Mouse (Mus musculus) MEL-GATA-1-ER (cell line): Measurements from ENCODE around the gene Olfr494.

Source experiments
- DNase-seq: peaks from one replicate; pipeline ENCODE4 v3.0.0-alpha.2; 2012; ENCODE audit warnings: low read depth; ENCODE audit errors: extremely low read depth

Gene Olfr494

DNA sequence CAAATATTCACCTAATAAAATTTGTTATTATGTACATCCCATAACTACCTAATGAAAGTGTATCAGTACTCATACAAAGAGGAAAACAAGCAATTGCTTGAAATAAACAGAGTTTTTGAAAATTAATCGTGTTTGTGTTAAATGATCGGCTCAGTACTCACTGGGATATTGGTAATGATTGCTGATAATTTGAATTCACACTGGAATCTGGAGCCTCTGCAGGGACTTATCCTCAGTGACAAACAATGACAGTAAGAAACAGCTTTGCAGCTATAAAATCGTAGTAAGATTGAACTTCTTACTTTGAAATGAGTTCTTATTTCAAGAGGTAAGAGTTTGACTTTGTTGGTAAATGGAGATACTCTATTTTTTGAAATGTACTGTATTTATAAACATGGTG, at the start of gene Olfr494:
Olfr494 (plus strand) TSS at position 301 of the 400 bp plus-strand sequence.
- DNase-seq: no peak

DNA sequence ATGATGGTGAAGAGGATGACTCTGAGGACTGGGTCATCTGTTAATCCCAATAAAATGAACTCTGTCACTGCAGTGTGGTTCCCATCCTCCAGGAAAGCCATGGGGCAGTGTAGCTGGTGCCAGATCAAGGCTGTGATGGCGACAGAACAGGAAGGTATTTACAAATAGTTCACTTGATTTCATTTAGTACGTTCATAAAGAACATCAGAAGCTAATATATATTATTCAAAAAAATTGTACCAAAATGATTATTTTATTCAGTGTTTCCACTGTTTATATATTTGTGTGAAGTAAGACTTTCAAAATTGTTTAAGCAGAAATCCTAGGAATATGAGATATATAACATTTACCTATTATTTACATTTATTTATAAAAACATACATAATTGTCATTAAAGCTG, 41.6 kb upstream of the Olfr494 start, which contains the start of gene Olfr492:
Olfr492 (minus strand) TSS at position 101 of the 400 bp plus-strand sequence.
- DNase-seq: no peak

DNA sequence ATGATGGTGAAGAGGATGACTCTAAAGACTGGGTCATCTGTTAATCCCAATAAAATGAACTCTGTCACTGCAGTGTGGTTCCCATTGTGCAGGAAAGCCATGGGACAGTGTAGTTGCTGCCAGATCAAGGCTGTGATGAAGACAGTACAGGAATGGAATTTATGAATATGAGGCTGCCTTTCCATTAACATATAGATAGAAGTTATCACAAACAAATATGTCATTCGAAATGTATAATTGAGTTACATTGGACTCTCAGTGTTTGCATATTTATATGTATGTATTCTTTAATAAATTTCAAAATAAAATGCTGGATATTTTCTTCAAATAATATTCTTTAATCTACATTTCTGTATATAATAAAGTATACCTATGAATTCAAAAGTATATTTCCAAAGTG, 18.3 kb upstream of the Olfr494 start, which contains the start of gene Olfr493:
Olfr493 (minus strand) TSS at position 101 of the 400 bp plus-strand sequence.
- no peak for DNase-seq

DNA sequence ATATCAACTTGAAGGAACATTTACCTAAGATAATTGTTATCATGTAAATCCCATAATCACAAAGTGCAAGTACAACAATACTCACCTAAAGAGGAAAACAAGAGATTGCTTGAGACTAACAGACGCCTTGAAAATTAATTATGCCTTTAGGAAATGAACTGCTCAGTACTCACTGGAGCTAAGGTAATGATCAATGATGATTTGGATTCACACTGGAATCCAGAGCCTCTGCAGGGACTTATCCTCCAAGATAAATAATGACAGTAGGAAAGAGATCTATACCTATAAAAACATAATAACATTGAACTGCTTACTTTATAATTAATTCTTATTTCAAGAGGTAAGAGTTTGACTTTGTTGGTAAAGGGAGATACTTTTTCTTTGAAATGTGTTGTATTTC, 27.7 kb downstream of the Olfr494 start, which contains the start of gene Olfr495:
Olfr495 (plus strand) TSS at position 301 of the 400 bp plus-strand sequence.
- DNase-seq: no peak
